Mouse (Mus musculus) testis, adult 2 months (tissue): ENCODE results near the gene Usp44.

Experiments
- CTCF ChIP-seq: fragments of 200-500 bp; IDR thresholded peaks from 2 replicates; pipeline ENCODE4 v1.5.1; 2012; ENCODE audit warnings: low read depth, mild to moderate bottlenecking, inconsistent platforms, low read length, moderate library complexity; ENCODE audit not compliant: control insufficient read depth, insufficient read depth, insufficient replicate concordance
- POLR2A ChIP-seq: fragments of 200-500 bp; IDR thresholded peaks from 2 replicates; pipeline ENCODE4 v1.6.1; 2012; ENCODE audit warnings: low read depth, mild to moderate bottlenecking, inconsistent platforms, low read length, moderate library complexity; ENCODE audit not compliant: control insufficient read depth

DNA sequence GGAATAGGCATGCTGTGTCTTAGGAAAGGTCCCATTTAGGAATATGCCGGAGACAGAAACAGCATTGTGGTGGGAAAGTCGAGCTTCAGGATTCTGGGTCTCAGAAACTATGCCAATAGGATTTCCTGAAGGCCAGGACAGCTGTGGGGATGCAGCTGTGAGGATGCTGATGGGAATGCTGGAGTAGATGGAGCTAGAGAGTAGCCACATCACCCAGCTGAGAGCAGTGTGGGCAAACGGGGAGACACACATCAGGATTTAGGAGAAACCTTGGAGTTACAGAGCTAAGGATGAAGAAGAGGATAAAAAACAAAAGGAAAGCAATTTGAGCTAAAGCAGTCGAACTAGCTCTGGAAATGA, 31.0 kb upstream of the Usp44 start:
- no peak for TF ChIP-seq POLR2A
- TF ChIP-seq CTCF = no peak
